Mouse (Mus musculus): ENCODE data around the gene Cpvl. TPM values are rescaled to one million over a fixed set of nuclear protein-coding genes. Genes with fewer than 3 reads are reported as not detected.

The Cpvl gene
- total RNA-seq, 2 experiments from 2014 or later: 0.25 to 0.34 TPM

- no peak for DNase-seq (ENCODE audit: low spot score in 2 of 2)
These were observed 6.2 kb downstream of the Cpvl start for GRCm38 (mm10) chr6:53972238-53972743.

- DNase-seq (ENCODE audit: low spot score in 2 of 2): no peak
These were observed 6.7 kb downstream of the Cpvl start for GRCm38 (mm10) chr6:53971729-53972128.

GRCm38 (mm10) chr6:53969081-53969480 lies 9.4 kb downstream of the Cpvl start:
- DNase-seq (ENCODE audit: low spot score in 2 of 2): no peak

- no peak for DNase-seq (ENCODE audit: low spot score in 2 of 2)
These were observed 9.9 kb downstream of the Cpvl start for GRCm38 (mm10) chr6:53968550-53968949.

DNA sequence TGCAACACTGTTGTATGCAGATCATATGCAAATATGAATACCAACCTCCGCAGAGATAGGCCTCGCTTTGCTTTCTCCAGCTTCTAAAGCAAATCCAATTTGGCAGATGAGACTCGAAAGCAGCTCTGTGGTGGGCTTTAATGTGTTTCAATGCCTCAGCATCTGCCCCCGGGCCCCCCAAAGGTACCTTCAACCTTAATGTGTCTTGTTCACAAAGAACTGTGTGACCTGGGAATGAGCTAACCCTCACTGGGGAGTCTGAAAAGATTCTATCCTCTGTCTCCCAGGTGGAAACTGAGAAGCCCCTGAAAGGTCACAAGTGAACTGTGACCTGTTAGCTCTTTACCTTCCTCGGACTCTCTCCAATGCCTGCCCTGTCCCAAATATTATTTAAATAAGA lies 11.9 kb downstream of the Cpvl start:
- DNase-seq (ENCODE audit: low spot score in 2 of 2): no peak

DNA sequence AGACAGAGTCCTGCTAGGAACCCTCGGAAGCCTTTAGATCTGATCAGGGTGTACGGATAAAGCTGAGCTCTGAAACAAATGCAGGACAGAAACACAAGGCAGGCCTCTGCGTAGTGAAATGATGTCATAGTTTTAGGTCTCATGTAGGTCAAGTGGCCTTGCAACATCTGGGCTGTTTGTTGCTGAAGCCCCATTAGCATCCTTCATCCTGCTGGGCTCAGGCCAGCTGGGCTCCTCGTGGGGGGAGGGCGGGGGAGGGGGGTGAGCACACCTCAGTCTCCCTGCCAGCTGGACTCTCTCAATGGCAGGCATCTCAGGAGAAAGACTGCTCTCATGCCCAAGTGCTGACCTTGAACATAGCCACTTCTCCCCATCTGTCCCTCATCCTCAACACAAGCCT lies 12.6 kb downstream of the Cpvl start:
- DNase-seq (ENCODE audit: low spot score in 2 of 2): no peak

GRCm38 (mm10) chr6:53963906-53964496 lies 14.5 kb downstream of the Cpvl start:
- no peak for DNase-seq (ENCODE audit: low spot score in 2 of 2)

GRCm38 (mm10) chr6:53962006-53962405 lies 16.5 kb downstream of the Cpvl start:
- DNase-seq (ENCODE audit: low spot score in 2 of 2): no peak

DNA sequence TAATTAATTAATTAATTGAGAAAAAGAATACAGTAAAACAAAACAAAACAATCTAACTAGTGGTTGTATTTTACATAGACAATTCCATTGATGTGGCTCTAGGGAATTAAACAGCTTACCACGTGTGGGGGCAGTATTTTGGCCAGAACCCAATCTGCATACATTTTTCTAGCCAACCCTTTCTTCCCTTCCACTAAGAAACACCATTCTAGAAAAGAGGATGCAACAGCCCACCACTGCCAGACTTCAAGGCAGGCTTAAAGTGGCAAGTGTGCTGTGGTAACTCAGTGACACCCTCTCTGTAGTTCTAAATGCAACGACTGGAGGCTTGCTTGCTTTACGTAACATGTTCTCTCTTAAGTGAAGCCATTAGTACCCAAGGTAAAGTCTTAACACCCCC lies 18.6 kb downstream of the Cpvl start:
- no peak for DNase-seq (ENCODE audit: low spot score in 2 of 2)

GRCm38 (mm10) chr6:53958321-53958720 lies 20.1 kb downstream of the Cpvl start:
- DNase-seq (ENCODE audit: low spot score in 2 of 2): peak; percentile 40 to 68

DNA sequence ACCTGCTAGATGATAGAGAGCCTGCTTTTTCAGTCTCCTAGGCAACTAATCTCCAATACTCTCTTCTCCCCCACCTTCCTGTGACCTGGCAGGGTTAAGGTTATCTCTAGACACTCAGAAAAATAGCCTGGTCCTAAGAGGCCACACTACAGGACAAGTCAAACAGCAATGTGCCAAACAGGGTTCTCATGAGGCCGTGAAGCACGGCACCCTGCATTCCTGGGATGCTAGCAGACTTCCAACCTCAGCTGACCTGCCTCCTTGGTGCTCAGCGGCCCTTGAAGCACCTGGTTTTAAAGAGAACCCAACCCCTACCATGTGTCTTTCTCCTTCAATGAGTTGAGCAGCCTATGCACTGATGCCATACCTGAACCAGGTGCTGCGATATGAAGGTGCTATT lies 22.0 kb downstream of the Cpvl start:
- no peak for DNase-seq (ENCODE audit: low spot score in 2 of 2)

DNA sequence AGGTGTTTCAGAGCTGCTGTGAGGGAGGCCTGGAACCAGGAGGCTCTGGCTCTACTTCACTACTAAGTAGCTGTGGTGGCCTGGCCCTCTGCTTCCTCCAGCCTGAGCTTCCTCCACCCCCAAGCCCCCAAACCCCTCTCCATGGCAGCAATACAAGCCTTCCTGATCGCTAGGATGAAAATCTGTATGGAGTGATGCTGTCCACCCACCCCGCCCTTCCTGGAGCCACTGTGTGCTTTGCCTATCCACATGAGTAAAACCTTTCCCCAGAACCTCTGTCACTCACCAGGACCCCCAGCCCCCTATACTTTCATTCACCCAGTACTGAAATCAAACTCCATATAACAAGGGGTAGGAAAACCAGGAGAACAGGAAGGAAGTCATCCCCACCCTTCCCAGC lies 22.6 kb downstream of the Cpvl start:
- no peak for DNase-seq (ENCODE audit: low spot score in 2 of 2)

DNA sequence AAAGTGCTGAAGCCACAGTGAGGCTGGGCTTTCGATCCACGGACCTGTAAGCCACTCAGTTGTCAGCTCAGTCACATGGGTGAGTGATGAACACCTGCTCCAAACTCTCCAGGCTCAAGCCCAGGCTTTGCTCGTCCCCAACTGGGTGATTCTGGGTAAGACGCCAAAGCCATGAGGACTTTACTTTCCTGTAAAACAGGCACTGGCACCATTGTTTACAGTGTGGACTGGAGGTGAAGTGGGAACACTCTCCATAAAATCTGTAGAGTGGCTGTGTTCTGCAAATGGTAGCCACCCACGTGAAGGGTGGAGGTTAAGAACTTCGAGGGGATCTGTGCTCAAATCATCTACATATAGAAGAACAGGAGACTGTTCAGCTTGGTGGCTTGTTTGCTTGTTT lies 23.2 kb downstream of the Cpvl start:
- DNase-seq (ENCODE audit: low spot score in 2 of 2): no peak

GRCm38 (mm10) chr6:53954106-53954505 lies 24.4 kb downstream of the Cpvl start:
- DNase-seq (ENCODE audit: low spot score in 2 of 2): no peak

DNA sequence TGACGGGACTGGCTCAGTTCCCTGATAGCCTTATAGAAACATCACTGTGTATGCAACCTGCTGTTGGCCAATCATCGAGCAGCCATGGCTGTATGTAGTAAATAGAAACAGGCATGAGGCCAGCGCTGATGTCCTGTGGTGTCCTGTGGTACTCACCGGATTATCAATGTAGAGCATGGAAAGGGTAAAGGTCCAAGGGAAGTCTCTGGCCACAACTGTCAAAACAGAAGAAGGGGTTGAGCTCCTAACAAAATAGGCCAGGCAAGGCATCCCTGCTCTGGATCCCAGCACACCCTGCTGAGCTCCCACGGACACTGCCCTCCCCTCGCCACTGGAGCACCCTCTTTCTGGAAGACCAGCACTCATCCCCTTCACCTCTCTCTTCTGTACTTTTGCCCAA lies 25.1 kb downstream of the Cpvl start:
- no peak for DNase-seq (ENCODE audit: low spot score in 2 of 2)

DNA sequence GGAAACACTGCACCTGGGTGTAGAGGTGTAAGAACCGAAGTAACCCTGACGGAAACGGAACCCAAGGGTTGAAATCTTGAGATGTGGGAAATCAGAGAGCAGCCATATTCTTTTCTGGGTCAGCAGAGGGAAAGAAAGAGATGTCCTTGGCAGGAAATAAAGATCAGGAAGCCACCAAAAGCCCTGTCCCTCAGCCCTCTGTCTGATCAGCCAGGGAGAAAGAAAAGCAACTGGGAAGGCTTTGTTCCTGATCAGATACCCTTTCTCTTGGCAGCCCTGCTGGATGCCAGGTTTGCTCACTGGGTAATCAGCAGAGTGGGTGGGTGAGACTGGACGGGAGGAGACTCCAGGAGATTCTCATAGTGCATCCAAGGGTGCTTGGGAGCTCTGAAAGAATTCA lies 27.1 kb downstream of the Cpvl start:
- DNase-seq (ENCODE audit: low spot score in 2 of 2): no peak

DNA sequence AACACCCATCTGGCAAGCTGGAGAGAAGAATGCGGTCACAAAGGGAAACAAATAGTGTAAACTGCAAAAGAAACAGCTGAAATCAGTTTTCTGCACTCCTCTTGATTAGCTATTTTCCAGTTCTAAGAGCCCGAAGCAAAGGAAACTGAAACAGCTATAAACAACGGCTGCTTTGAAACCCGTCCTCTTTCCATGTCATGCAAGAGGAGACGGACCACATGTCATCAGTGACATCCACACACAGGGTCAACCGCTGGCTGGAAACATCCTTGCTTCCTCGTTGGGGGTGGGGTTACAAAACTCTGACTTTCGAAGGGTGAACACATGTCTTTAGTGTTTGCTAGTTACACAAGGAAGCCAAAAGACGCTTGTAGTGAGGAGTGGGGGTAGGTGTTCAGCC lies 27.6 kb downstream of the Cpvl start:
- DNase-seq (ENCODE audit: low spot score in 2 of 2): no peak

GRCm38 (mm10) chr6:53948388-53949035 lies 30.0 kb downstream of the Cpvl start:
- no peak for DNase-seq (ENCODE audit: low spot score in 2 of 2)

- DNase-seq (ENCODE audit: low spot score in 2 of 2): no peak
These were observed 33.6 kb downstream of the Cpvl start for GRCm38 (mm10) chr6:53944887-53945286.

DNA sequence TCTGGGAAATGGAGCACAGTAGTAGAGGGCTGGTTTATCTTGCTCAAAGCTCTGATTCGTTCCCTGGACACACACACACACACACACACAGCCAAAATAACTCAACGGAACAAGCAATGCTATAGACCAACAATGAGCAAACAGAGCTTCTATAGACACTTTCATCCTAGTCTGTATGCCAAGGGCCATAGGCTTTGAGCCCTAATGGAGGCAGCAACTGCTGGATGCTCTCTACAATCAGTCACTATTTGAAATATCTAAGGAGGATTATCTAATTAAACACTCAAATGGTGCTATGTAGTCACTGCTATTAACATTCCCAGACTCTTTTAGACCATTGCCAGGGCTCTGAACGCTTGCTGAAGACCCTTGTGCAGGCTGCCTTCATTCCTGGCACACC lies 34.1 kb downstream of the Cpvl start:
- no peak for DNase-seq (ENCODE audit: low spot score in 2 of 2)

- DNase-seq (ENCODE audit: low spot score in 2 of 2): no peak
These were observed 36.2 kb downstream of the Cpvl start for GRCm38 (mm10) chr6:53942190-53942831.

GRCm38 (mm10) chr6:53939752-53940151 lies 38.7 kb downstream of the Cpvl start:
- no peak for DNase-seq (ENCODE audit: low spot score in 2 of 2)

DNA sequence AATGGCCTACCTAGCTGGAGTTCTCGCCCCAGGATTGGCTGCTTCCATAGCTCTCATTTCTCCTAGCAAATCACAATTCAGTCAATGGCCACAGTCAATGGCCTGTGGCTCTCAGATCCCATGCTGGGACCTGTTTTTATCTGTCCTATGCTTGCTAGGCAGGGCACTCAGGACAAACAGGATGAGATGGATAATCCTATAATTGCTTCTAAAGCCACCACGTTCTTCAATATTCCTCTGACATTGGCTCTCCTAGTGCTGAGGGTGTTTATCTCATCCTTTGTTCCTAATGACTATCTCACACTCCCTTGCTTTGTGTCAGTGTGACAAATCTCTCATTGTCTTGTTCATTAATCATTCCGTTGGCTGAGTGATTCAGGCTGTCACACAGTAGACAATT lies 39.5 kb downstream of the Cpvl start:
- DNase-seq (ENCODE audit: low spot score in 2 of 2): no peak

Data from adrenal gland, postnatal 4 days (tissue).